In genomic region chr16:33934701-33935406, GRCm38 (mm10) we compare ENCODE assay signal across 8 mouse cellular contexts. TPM values are rescaled to one million over a fixed set of nuclear protein-coding genes. Genes with fewer than 3 reads are reported as not detected.
DNase-seq lines count a peak whose midpoint lies in the region; ATAC-seq and TF ChIP-seq lines count a peak whose summit lies in the region.

No protein-coding gene starts in this region.

- peak overlapping the region; percentile 44; the same call in 1 of the 2 replicates for H3K27ac ChIP-seq in hindbrain, embryonic 13.5 days
- no peak overlapping the region for H3K27ac ChIP-seq in hindbrain, embryonic 10.5 days
- peak overlapping the region; percentile 74 for H3K27ac ChIP-seq in embryonic facial prominence, embryonic 13.5 days
- H3K27ac ChIP-seq in hindbrain, postnatal 0 days, result peak overlapping the region; percentile 50

- no peak for TF ChIP-seq CTCF in hindbrain, postnatal 0 days (IDR thresholded peaks at IDR 0.05; ENCODE audit: low read depth)

- H3K27me3 ChIP-seq in hindbrain, embryonic 13.5 days, result peaks cover 3% of the 10 kb centered on the region; the same call in 1 of the 2 replicates
- no peaks in the 10 kb centered on the region for H3K27me3 ChIP-seq in hindbrain, embryonic 10.5 days (ENCODE audit: insufficient read depth, poor library complexity, severe bottlenecking)
- H3K27me3 ChIP-seq in embryonic facial prominence, embryonic 13.5 days, result no peaks in the 10 kb centered on the region
- H3K27me3 ChIP-seq in hindbrain, postnatal 0 days (ENCODE audit: insufficient read depth, low read length), result no peaks in the 10 kb centered on the region

- H3K9ac ChIP-seq in hindbrain, embryonic 13.5 days, result peak overlapping the region; percentile 19; the same call in 1 of the 2 replicates
- no peak overlapping the region for H3K9ac ChIP-seq in embryonic facial prominence, embryonic 13.5 days
- no peak overlapping the region for H3K9ac ChIP-seq in hindbrain, postnatal 0 days (replicated peaks; ENCODE audit: low read length)

- ATAC-seq in hindbrain, embryonic 13.5 days (ENCODE audit: low FRiP score), result no peak
- ATAC-seq in embryonic facial prominence, embryonic 13.5 days (ENCODE audit: insufficient number of reproducible peaks, insufficient read depth, low FRiP score, low TSS enrichment, low read depth), result no peak
- ATAC-seq in hindbrain, postnatal 0 days, result 0 out of 2 replicates have a peak, but pooled peaks have one; percentile 11
- no peak for ATAC-seq in activated CD4-positive, CD25-positive, alpha-beta regulatory T cell, adult 4 months

- H3K4me3 ChIP-seq in hindbrain, embryonic 13.5 days, result no peak overlapping the region
- H3K4me3 ChIP-seq in hindbrain, embryonic 10.5 days, result no peak overlapping the region
- H3K4me3 ChIP-seq in embryonic facial prominence, embryonic 13.5 days, result no peak overlapping the region
- H3K4me3 ChIP-seq in hindbrain, postnatal 0 days (ENCODE audit: low read length), result no peak overlapping the region

- H3K36me3 ChIP-seq in hindbrain, embryonic 13.5 days, result no peaks in the 10 kb centered on the region
- H3K36me3 ChIP-seq in hindbrain, embryonic 10.5 days, result no peaks in the 10 kb centered on the region
- peaks cover 23% of the 10 kb centered on the region for H3K36me3 ChIP-seq in embryonic facial prominence, embryonic 13.5 days
- H3K36me3 ChIP-seq in hindbrain, postnatal 0 days (ENCODE audit: insufficient read depth, low read length), result no peaks in the 10 kb centered on the region

- no peak overlapping the region for H3K4me2 ChIP-seq in hindbrain, embryonic 13.5 days
- no peak overlapping the region for H3K4me2 ChIP-seq in embryonic facial prominence, embryonic 13.5 days
- no peak overlapping the region for H3K4me2 ChIP-seq in hindbrain, postnatal 0 days (ENCODE audit: low read depth, low read length)

- H3K4me1 ChIP-seq in hindbrain, embryonic 13.5 days (replicated peaks), result peaks cover 18% of the 10 kb centered on the region
- peaks cover 19% of the 10 kb centered on the region for H3K4me1 ChIP-seq in hindbrain, embryonic 10.5 days (replicated peaks)
- H3K4me1 ChIP-seq in embryonic facial prominence, embryonic 13.5 days, result peaks cover 68% of the 10 kb centered on the region
- peaks cover 25% of the 10 kb centered on the region for H3K4me1 ChIP-seq in hindbrain, postnatal 0 days (ENCODE audit: insufficient read depth, low read length)

- 63% methylated on average over 5 of the region's 5 CpGs for WGBS in hindbrain, embryonic 13.5 days
- WGBS in hindbrain, embryonic 10.5 days, result 81% methylated on average over 5 of the region's 5 CpGs
- 63% methylated on average over 5 of the region's 5 CpGs for WGBS in embryonic facial prominence, embryonic 13.5 days
- WGBS in hindbrain, postnatal 0 days, result 51% methylated on average over 5 of the region's 5 CpGs

- no peaks in the 10 kb centered on the region for H3K9me3 ChIP-seq in hindbrain, embryonic 13.5 days
- H3K9me3 ChIP-seq in hindbrain, embryonic 10.5 days, result no peaks in the 10 kb centered on the region
- no peaks in the 10 kb centered on the region for H3K9me3 ChIP-seq in embryonic facial prominence, embryonic 13.5 days
- H3K9me3 ChIP-seq in hindbrain, postnatal 0 days (ENCODE audit: low read length), result no peaks in the 10 kb centered on the region

- no peak for DNase-seq in hindbrain, embryonic 10.5 days (ENCODE audit: low spot score)
- DNase-seq in hindbrain, postnatal 0 days (ENCODE audit: low spot score), result peak; percentile 70
- DNase-seq in left cerebral cortex, postnatal 4 days, result peak; percentile 62
- DNase-seq in right cerebral cortex, postnatal 14 days, result peak; percentile 62
- DNase-seq in retina, embryonic 14.5 days (ENCODE audit: low spot score), result no peak

- intact Hi-C loops in left cerebral cortex, postnatal 4 days (cut with DNase I), result no loop called here

RNA-seq across cellular contexts. Expression of gene Umps, which starts 32.0 kb away (rescaled TPM):
- polyA plus RNA-seq in hindbrain, embryonic 13.5 days (2015; fragmentation: Nextera tagmentation; extraction: Ambion mirVana), result 22.0 and 24.1 TPM in 2 replicates
- polyA plus RNA-seq in hindbrain, embryonic 10.5 days (2016; fragmentation: Nextera tagmentation; extraction: Ambion mirVana), result 63.8 and 87.1 TPM in 2 replicates
- 57.4 and 62.5 TPM in 2 replicates for polyA plus RNA-seq in embryonic facial prominence, embryonic 13.5 days (2015; fragmentation: Nextera tagmentation; extraction: Ambion mirVana)
- total RNA-seq in hindbrain, postnatal 0 days (2014; rRNA removed), result 16.7 and 23.6 TPM in 2 replicates
- polyA plus RNA-seq in hindbrain, postnatal 0 days (2015; fragmentation: Nextera tagmentation; extraction: Ambion mirVana), result 23.0 and 23.7 TPM in 2 replicates
- 10 to 100 TPM; 20.4 to 23.2 TPM for total RNA-seq in left cerebral cortex, postnatal 4 days (2021)
- polyA plus RNA-seq in activated CD4-positive, CD25-positive, alpha-beta regulatory T cell, adult 4 months (2017; shearing (Covaris generic)), result 10 to 100 TPM; 27.4 to 37.8 TPM

Comparison
In these comparisons a context has a peak if more than half of its experiments do, and no peak if none do; other contexts are left out.
1. DNase-seq: peak in hindbrain, postnatal 0 days (single experiment), left cerebral cortex, postnatal 4 days (single experiment) and right cerebral cortex, postnatal 14 days (single experiment); none in hindbrain, embryonic 10.5 days (single experiment) and retina, embryonic 14.5 days (single experiment).